Mouse (Mus musculus): ENCODE measurements around the gene Srm.

GRCm38 (mm10) chr4:148607758-148608157 is 16.5 kb downstream of the Srm start:
- TF ChIP-seq CTCF (IDR thresholded peaks at IDR 0.05; ENCODE audit: borderline replicate concordance, extremely low read depth, insufficient read depth, insufficient read length): peak; percentile 79
- no peak for TF ChIP-seq POLR2A (IDR thresholded peaks at IDR 0.05; ENCODE audit: borderline replicate concordance, extremely low read depth, insufficient read depth, insufficient read length, poor library complexity, severe bottlenecking)
